Mouse (Mus musculus): Measurements from ENCODE around the gene Zc3h7b.

DNA sequence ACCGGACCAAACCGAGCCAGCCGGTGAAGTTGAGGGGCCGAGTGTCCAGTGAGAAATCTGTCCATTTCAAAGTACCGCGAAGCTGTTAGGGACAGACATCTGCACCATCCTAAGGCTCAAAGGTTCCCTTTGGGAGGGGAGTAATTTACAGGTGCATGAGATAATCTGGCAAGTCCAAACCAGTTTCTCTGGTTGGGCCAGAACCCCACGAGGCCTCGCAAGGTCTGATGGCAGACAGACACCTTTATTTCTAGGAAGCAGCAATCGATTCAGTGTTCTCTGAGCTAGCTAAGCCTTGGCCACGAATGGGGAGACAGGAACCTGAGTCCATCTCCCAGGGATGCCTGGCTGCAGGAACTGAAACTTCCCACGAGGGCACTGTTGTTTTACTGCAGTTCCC, 21.2 kb upstream of the Zc3h7b start:
- TF ChIP-seq ZNF384 (IDR thresholded peaks at IDR 0.05; ENCODE audit: low read depth, low read length) (no peak), ZC3H11A (IDR thresholded peaks at IDR 0.05; ENCODE audit: borderline replicate concordance, low read depth, low read length) (no peak), HCFC1 (IDR thresholded peaks at IDR 0.05; ENCODE audit: borderline replicate concordance, insufficient read depth, low read length) (no peak)
